ENCODE assay signal across 8 mouse cellular contexts in genomic region chr10:60816872-60817648, GRCm38 (mm10). TPM values are rescaled to one million over a fixed set of nuclear protein-coding genes. Genes with fewer than 3 reads are reported as not detected.
A peak's percentile ranks its signal among the peaks of the same experiment; 100 is the strongest.
DNase-seq lines count a peak whose midpoint lies in the region.

No protein-coding gene starts in this region.

- intact Hi-C loops in left cerebral cortex, postnatal 4 days (cut with DNase I): no loop called here

- DNase-seq in retina, postnatal 1 day: peak; percentile 59
- no peak for DNase-seq in retina, embryonic 14.5 days (ENCODE audit: low spot score)
- DNase-seq in cerebellum, postnatal 10 days: peak; percentile 99
- peak; percentile 78 for DNase-seq in heart, adult 9 months (ENCODE audit: low spot score in 2 of 2)
- peak; percentile 38 for DNase-seq in kidney, adult 18-20 months
- DNase-seq in left cerebral cortex, postnatal 4 days: peak; percentile 96
- peak; percentile 63 for DNase-seq in mesoderm, embryonic 11.5 days (ENCODE audit: low read depth, low spot score)
- peak; percentile 16 to 36 for DNase-seq in thymus, postnatal 10 days (ENCODE audit: low spot score in 2 of 2)

RNA-seq across cellular contexts. Expression of gene Unc5b, which starts 14.3 kb away (rescaled TPM):
- total RNA-seq in left cerebral cortex, postnatal 4 days (2021): 1 to 10 TPM; 7.2 to 9.1 TPM
